In the genomic region with DNA sequence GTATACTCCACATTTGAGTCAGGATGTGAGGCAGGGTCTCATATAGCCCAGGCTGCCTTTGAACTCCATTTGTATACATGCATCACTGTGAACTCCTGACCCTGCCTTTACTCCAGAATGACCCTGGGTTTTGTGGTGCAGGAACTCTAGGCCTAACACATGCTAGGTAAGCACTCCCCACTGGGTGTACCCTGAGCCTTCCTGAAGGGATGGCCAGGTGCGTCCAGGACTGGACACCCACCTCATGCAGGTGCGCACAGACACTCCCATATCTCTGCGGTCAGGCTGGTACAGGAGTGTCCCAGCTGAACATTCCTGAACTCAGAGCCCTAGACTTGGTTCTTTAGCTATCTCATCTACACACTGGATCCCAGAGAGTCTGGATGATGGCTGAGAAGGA, we compare ENCODE assay signal across 8 mouse cellular contexts. TPM values are rescaled to one million over a fixed set of nuclear protein-coding genes. Genes with fewer than 3 reads are reported as not detected.
A peak's percentile ranks its signal among the peaks of the same experiment; 100 is the strongest.
DNase-seq lines count a peak whose midpoint lies in the region; ATAC-seq and TF ChIP-seq lines count a peak whose summit lies in the region.

No protein-coding gene starts in this region.

- no peaks in the 10 kb centered on the region for H3K9me3 ChIP-seq in heart, embryonic 10.5 days
- H3K9me3 ChIP-seq in CH12.LX (replicated peaks; ENCODE audit: low read length): no peaks in the 10 kb centered on the region
- H3K9me3 ChIP-seq in forebrain, embryonic 14.5 days (replicated peaks; ENCODE audit: control insufficient read depth, low read length): no peaks in the 10 kb centered on the region
- no peaks in the 10 kb centered on the region for H3K9me3 ChIP-seq in liver, embryonic 16.5 days (replicated peaks; ENCODE audit: control insufficient read depth, low read length)

- TF ChIP-seq POLR2A in CH12.LX (IDR thresholded peaks at IDR 0.05; ENCODE audit: low read depth, low read length): no peak

- peak overlapping the region; percentile 69 for H3K4me3 ChIP-seq in heart, embryonic 10.5 days
- peak overlapping the region; percentile 65 to 72 (median 67) for H3K4me3 ChIP-seq in CH12.LX (replicated peaks in 1 of 3; ENCODE audit: low read depth in 2 of 3, low read length in 2 of 3, poor library complexity in 1 of 3)
- H3K4me3 ChIP-seq in forebrain, embryonic 14.5 days (ENCODE audit: low read depth, low read length): peak overlapping the region; percentile 62
- H3K4me3 ChIP-seq in liver, embryonic 16.5 days (ENCODE audit: low read depth, low read length): peak overlapping the region; percentile 83

- no peaks in the 10 kb centered on the region for H3K27me3 ChIP-seq in heart, embryonic 10.5 days (ENCODE audit: insufficient read depth, poor library complexity, severe bottlenecking)
- no peaks in the 10 kb centered on the region for H3K27me3 ChIP-seq in CH12.LX (replicated peaks)
- H3K27me3 ChIP-seq in forebrain, embryonic 14.5 days (replicated peaks; ENCODE audit: control insufficient read depth, insufficient read depth, low read length): no peaks in the 10 kb centered on the region
- H3K27me3 ChIP-seq in liver, embryonic 16.5 days (ENCODE audit: control insufficient read depth, insufficient read depth, low read depth, low read length): no peaks in the 10 kb centered on the region

- DNase-seq in heart, embryonic 10.5 days (ENCODE audit: low spot score): no peak
- no peak for DNase-seq in heart, postnatal 10 days
- DNase-seq in CH12.LX (ENCODE audit: extremely low read depth): peak; percentile 34
- DNase-seq in forebrain, embryonic 14.5 days (ENCODE audit: low spot score): no peak
- no peak for DNase-seq in gastrocnemius, postnatal 14 days
- DNase-seq in layer of hippocampus, adult 8-10 months (ENCODE audit: low spot score in 2 of 2): no peak
- no peak for DNase-seq in spleen, postnatal 14 days (ENCODE audit: low spot score in 2 of 2)

- peaks cover 26% of the 10 kb centered on the region for H3K36me3 ChIP-seq in heart, embryonic 10.5 days
- H3K36me3 ChIP-seq in CH12.LX (replicated peaks in 1 of 2; ENCODE audit: control insufficient read depth in 1 of 2, insufficient read depth in 1 of 2, low read length in 1 of 2): peaks cover 27 to 28% of the 10 kb centered on the region in 2 experiments
- H3K36me3 ChIP-seq in forebrain, embryonic 14.5 days (ENCODE audit: control insufficient read depth, insufficient read depth, low read length): peaks cover 17% of the 10 kb centered on the region
- H3K36me3 ChIP-seq in liver, embryonic 16.5 days (ENCODE audit: control insufficient read depth, insufficient read depth): peaks cover 7% of the 10 kb centered on the region

- no peak for TF ChIP-seq RAD21 in CH12.LX (IDR thresholded peaks at IDR 0.05; ENCODE audit: low read depth, low read length)

- ATAC-seq in forebrain, embryonic 14.5 days: no peak
- ATAC-seq in liver, embryonic 16.5 days (ENCODE audit: low read depth): no peak

- no peak for TF ChIP-seq CTCF in CH12.LX (conservative IDR thresholded peaks at IDR 0.05 in 1 of 2, IDR thresholded peaks at IDR 0.05 in 1 of 2; ENCODE audit: low read depth in 2 of 2, low read length in 2 of 2)

- peaks cover 16% of the 10 kb centered on the region for H3K79me2 ChIP-seq in CH12.LX (replicated peaks; ENCODE audit: control insufficient read depth, extremely low read depth, insufficient read depth, poor library complexity, severe bottlenecking)

- peak overlapping the region; percentile 69 for H3K4me2 ChIP-seq in CH12.LX (ENCODE audit: insufficient read depth, low read depth, poor library complexity, severe bottlenecking)
- peak overlapping the region; percentile 85 for H3K4me2 ChIP-seq in forebrain, embryonic 14.5 days (ENCODE audit: low read length)
- peak overlapping the region; percentile 94 for H3K4me2 ChIP-seq in liver, embryonic 16.5 days (ENCODE audit: low read depth, low read length)

- H3K27ac ChIP-seq in heart, embryonic 10.5 days: peak overlapping the region; percentile 95
- H3K27ac ChIP-seq in CH12.LX (ENCODE audit: insufficient read depth, low read depth): peak overlapping the region; percentile 75
- peak overlapping the region; percentile 96 for H3K27ac ChIP-seq in forebrain, embryonic 14.5 days (ENCODE audit: low read depth, low read length)
- H3K27ac ChIP-seq in liver, embryonic 16.5 days (ENCODE audit: low read length): peak overlapping the region; percentile 97

- peaks cover 25% of the 10 kb centered on the region for H3K4me1 ChIP-seq in heart, embryonic 10.5 days
- H3K4me1 ChIP-seq in CH12.LX (ENCODE audit: control insufficient read depth in 1 of 2, insufficient read depth in 2 of 2): peaks cover 29 to 61% of the 10 kb centered on the region in 2 experiments
- H3K4me1 ChIP-seq in forebrain, embryonic 14.5 days (ENCODE audit: control insufficient read depth, insufficient read depth, low read length): peaks cover 10% of the 10 kb centered on the region
- H3K4me1 ChIP-seq in liver, embryonic 16.5 days (ENCODE audit: control insufficient read depth, low read depth, low read length): peaks cover 58% of the 10 kb centered on the region

- in situ Hi-C loops in CH12.LX (cut with MboI; ENCODE audit: low pct_ligation_motif_present, low pct_unique_long_range_greater_than_20kb, low sequenced_read_pairs): no loop called here

- peak overlapping the region; percentile 91 for H3K9ac ChIP-seq in CH12.LX (ENCODE audit: insufficient read depth, low read depth)
- H3K9ac ChIP-seq in forebrain, embryonic 14.5 days (ENCODE audit: low read length): peak overlapping the region; percentile 71
- H3K9ac ChIP-seq in liver, embryonic 16.5 days (ENCODE audit: low read depth, low read length): peak overlapping the region; percentile 81

- no peak for TF ChIP-seq EP300 in CH12.LX (IDR thresholded peaks at IDR 0.05; ENCODE audit: low read length)

- dilution Hi-C loops in CH12.LX (cut with MboI; ENCODE audit: extremely low pct_ligation_motif_present, extremely low pct_unique_long_range_greater_than_20kb, low sequenced_read_pairs): no loop called here

- 87% methylated on average over 3 of the region's 3 CpGs for WGBS in heart, embryonic 10.5 days
- WGBS in forebrain, embryonic 14.5 days: 88% methylated on average over 3 of the region's 3 CpGs
- WGBS in liver, embryonic 16.5 days (ENCODE audit: insufficient replicate concordance): 54% methylated on average over 3 of the region's 3 CpGs

- intact Hi-C loops in heart, postnatal 10 days (cut with DNase I): no loop called here
- intact Hi-C loops in gastrocnemius, postnatal 14 days (cut with DNase I; ENCODE audit: low total_unique reads): no loop called here

RNA-seq across cellular contexts. Expression of gene Lsm4, which starts 1.1 kb away (rescaled TPM):
- 344 and 410 TPM in 2 replicates for polyA plus RNA-seq in heart, embryonic 10.5 days (2016; fragmentation: Nextera tagmentation; extraction: Ambion mirVana)
- total RNA-seq in heart, postnatal 10 days (2021): 10 to 100 TPM; 82.8 to 94.1 TPM
- total RNA-seq in CH12.LX (2012; rRNA removed) (135 and 168 TPM in 2 replicates), CH12.LX (2014; rRNA removed) (134 and 143 TPM in 2 replicates)
- 240 and 256 TPM in 2 replicates for polyA plus RNA-seq in CH12.LX (2012; ENCODE audit: insufficient read length, low read depth)
- polyA plus RNA-seq in forebrain, embryonic 14.5 days (2014; fragmentation: Nextera tagmentation; extraction: Ambion mirVana): 200 and 220 TPM in 2 replicates
- 104 and 113 TPM in 2 replicates for polyA plus RNA-seq in liver, embryonic 16.5 days (2015; fragmentation: Nextera tagmentation; extraction: Ambion mirVana)
- 10 to 100 TPM; 65.9 to 77.0 TPM for total RNA-seq in gastrocnemius, postnatal 14 days (2021)
- total RNA-seq in layer of hippocampus, adult 8-10 months (2022): 10 to 100 TPM; 57.1 to 66.2 (median 64.1) TPM

RNA-seq across cellular contexts. Expression of gene Pgpep1, which starts 13.9 kb away (rescaled TPM):
- 38.0 and 42.0 TPM in 2 replicates for polyA plus RNA-seq in heart, embryonic 10.5 days (2016; fragmentation: Nextera tagmentation; extraction: Ambion mirVana)
- total RNA-seq in heart, postnatal 10 days (2021): 10 to 100 TPM; 39.6 to 42.9 TPM
- total RNA-seq in CH12.LX (2012; rRNA removed) (15.2 and 22.9 TPM in 2 replicates), CH12.LX (2014; rRNA removed) (10.3 and 12.3 TPM in 2 replicates)
- 30.0 and 35.1 TPM in 2 replicates for polyA plus RNA-seq in CH12.LX (2012; ENCODE audit: insufficient read length, low read depth)
- polyA plus RNA-seq in forebrain, embryonic 14.5 days (2014; fragmentation: Nextera tagmentation; extraction: Ambion mirVana): 85.7 and 101 TPM in 2 replicates
- polyA plus RNA-seq in liver, embryonic 16.5 days (2015; fragmentation: Nextera tagmentation; extraction: Ambion mirVana): 18.9 and 20.5 TPM in 2 replicates
- 10 to 100 TPM; 18.2 to 21.6 TPM for total RNA-seq in gastrocnemius, postnatal 14 days (2021)
- total RNA-seq in layer of hippocampus, adult 8-10 months (2022): 10 to 100 TPM; 19.8 to 34.7 (median 23.3) TPM

RNA-seq across cellular contexts. Expression of gene Jund, which starts 24.6 kb away (rescaled TPM):
- 76.3 and 116 TPM in 2 replicates for polyA plus RNA-seq in heart, embryonic 10.5 days (2016; fragmentation: Nextera tagmentation; extraction: Ambion mirVana)
- total RNA-seq in heart, postnatal 10 days (2021): 100 to 1,000 TPM; 178 to 214 TPM
- total RNA-seq in CH12.LX (2012; rRNA removed) (279 and 287 TPM in 2 replicates), CH12.LX (2014; rRNA removed) (147 and 191 TPM in 2 replicates)
- 255 and 283 TPM in 2 replicates for polyA plus RNA-seq in CH12.LX (2012; ENCODE audit: insufficient read length, low read depth)
- polyA plus RNA-seq in forebrain, embryonic 14.5 days (2014; fragmentation: Nextera tagmentation; extraction: Ambion mirVana): 87.2 and 94.0 TPM in 2 replicates
- 12.3 and 17.5 TPM in 2 replicates for polyA plus RNA-seq in liver, embryonic 16.5 days (2015; fragmentation: Nextera tagmentation; extraction: Ambion mirVana)
- 10 to 100 TPM; 73.5 to 87.4 TPM for total RNA-seq in gastrocnemius, postnatal 14 days (2021)
- total RNA-seq in layer of hippocampus, adult 8-10 months (2022): 100 to 1,000 TPM; 149 to 190 (median 160) TPM

RNA-seq across cellular contexts. Expression of gene Iqcn, which starts 29.1 kb away (rescaled TPM):
- polyA plus RNA-seq in heart, embryonic 10.5 days (2016; fragmentation: Nextera tagmentation; extraction: Ambion mirVana): not detected in 2 replicates
- total RNA-seq in heart, postnatal 10 days (2021): under 1 TPM in 1 of 2 experiments, not detected in 1; 0.07 TPM
- total RNA-seq in CH12.LX (2012; rRNA removed): not detected in 2 replicates
- total RNA-seq in CH12.LX (2014; rRNA removed): not detected in 2 replicates
- polyA plus RNA-seq in CH12.LX (2012; ENCODE audit: insufficient read length, low read depth): 0.07 TPM in 1 of 2 replicates, not detected in the other
- 0.06 and 0.10 TPM in 2 replicates for polyA plus RNA-seq in forebrain, embryonic 14.5 days (2014; fragmentation: Nextera tagmentation; extraction: Ambion mirVana)
- polyA plus RNA-seq in liver, embryonic 16.5 days (2015; fragmentation: Nextera tagmentation; extraction: Ambion mirVana): 0.02 TPM in 1 of 2 replicates, not detected in the other
- total RNA-seq in gastrocnemius, postnatal 14 days (2021): under 1 TPM in 1 of 2 experiments, not detected in 1; 0.04 TPM
- total RNA-seq in layer of hippocampus, adult 8-10 months (2022): under 1 TPM in 2 of 4 experiments, not detected in 2; 0.14 to 0.16 TPM

RNA-seq across cellular contexts. Expression of gene Gdf15, which starts 41.9 kb away (rescaled TPM):
- 0.43 and 1.6 TPM in 2 replicates for polyA plus RNA-seq in heart, embryonic 10.5 days (2016; fragmentation: Nextera tagmentation; extraction: Ambion mirVana)
- total RNA-seq in heart, postnatal 10 days (2021): 1 to 10 TPM in 1 of 2 experiments, under 1 TPM in 1; 0.86 to 1.1 TPM
- 0.21 TPM in 1 of 2 replicates, not detected in the other for total RNA-seq in CH12.LX (2012; rRNA removed)
- total RNA-seq in CH12.LX (2014; rRNA removed): not detected in 2 replicates
- polyA plus RNA-seq in CH12.LX (2012; ENCODE audit: insufficient read length, low read depth): 0.16 TPM in 1 of 2 replicates, not detected in the other
- polyA plus RNA-seq in forebrain, embryonic 14.5 days (2014; fragmentation: Nextera tagmentation; extraction: Ambion mirVana): 0.16 and 0.20 TPM in 2 replicates
- polyA plus RNA-seq in liver, embryonic 16.5 days (2015; fragmentation: Nextera tagmentation; extraction: Ambion mirVana): 2.7 and 3.1 TPM in 2 replicates
- not detected for total RNA-seq in gastrocnemius, postnatal 14 days (2021)
- total RNA-seq in layer of hippocampus, adult 8-10 months (2022): not detected
